Mouse (Mus musculus) embryonic stem cell, embryonic (primary cell): ENCODE measurements at regions not wholly inside any gene's neighbourhood (a gene's known extent, or its start where the extent isn't known, plus 50 kb on each side); places are given as distances from the start of the nearest gene placed in this dataset.

Source experiments
- CTCF ChIA-PET, 4 experiments: fragments of 300-600 bp in 2 of 4; fragments of 350-600 bp in 2 of 4; sonication (Branson Sonifier 250); formaldehyde crosslinking; loops; one replicate each; lab custom pipeline; 2022; ENCODE audit warnings: inconsistent platforms in 2 of 4; lab: Charles Lee
- POLR2A ChIA-PET, 4 experiments: fragments of 300-600 bp in 2 of 4; fragments of 350-600 bp in 2 of 4; sonication (Branson Sonifier 250); formaldehyde crosslinking; loops; one replicate each; lab custom pipeline; 2022; ENCODE audit warnings: antibody characterized with exemption in 4 of 4, inconsistent platforms in 1 of 4; lab: Charles Lee

DNA sequence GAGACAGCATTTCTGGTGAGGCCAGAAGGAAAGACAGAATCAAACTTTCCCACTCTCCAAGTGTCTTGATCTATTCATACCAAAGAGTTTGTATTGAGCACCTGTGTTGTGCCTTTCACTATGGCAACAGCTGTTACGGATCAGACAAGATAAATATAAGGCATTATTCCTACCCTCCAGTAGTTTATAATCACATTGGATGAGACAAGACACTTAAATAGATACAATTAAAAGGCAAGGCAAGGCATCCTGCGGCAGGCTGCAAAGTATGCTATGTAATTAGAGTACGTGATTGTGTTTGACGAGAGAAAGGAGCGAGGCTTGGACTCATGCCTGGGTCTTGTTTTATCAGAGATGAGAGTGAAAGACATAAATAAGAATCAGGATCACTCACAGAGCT, 119.2 kb upstream of the Tom1l1 start:
- CTCF ChIA-PET: no interaction called here
- POLR2A ChIA-PET: no interaction called here

DNA sequence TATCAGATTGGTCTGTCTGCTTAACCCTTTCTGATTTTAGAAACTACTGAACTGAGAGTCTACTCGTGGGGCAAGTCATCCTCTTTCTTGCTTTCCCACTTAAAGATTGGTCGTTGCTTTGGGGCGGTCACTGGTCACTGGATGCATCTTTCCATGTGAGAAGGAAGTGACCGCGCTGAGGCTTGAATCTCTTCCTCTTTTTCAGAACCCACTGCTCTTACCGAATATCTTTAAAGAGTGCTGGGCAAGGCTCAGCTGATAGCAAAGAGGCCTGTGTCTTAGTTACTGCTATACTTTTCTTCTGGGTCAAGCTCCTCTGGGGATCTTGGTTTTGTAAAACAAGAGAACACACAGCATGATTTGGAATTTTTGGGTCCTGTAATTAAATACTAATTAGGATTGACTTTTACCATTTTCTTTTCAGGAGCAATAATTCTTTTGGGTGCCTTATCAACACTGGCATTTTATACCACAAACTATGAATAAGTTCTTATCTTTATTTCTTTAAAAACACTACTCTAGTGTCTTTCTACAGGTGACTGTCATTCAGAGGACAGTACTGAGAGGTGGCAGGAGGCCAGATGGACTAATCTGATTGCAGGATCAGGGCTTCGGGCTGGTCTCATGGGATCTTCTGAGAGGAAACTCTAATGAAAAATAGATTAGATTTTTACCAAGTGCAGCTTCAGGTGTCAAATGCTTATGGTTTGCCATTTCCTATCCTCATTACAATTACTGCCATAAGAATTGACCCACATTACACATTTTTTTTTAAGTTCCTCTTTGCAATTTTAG, 114.6 kb upstream of the Tom1l1 start:
- ChIA-PET POLR2A (no interaction called here), CTCF (interaction anchor here in 1 of 4 experiments (0.5 kb wide), 1 partner anchor 83 kb away, joined by 3 read pairs; no protein-coding TSS in a partner anchor)

DNA sequence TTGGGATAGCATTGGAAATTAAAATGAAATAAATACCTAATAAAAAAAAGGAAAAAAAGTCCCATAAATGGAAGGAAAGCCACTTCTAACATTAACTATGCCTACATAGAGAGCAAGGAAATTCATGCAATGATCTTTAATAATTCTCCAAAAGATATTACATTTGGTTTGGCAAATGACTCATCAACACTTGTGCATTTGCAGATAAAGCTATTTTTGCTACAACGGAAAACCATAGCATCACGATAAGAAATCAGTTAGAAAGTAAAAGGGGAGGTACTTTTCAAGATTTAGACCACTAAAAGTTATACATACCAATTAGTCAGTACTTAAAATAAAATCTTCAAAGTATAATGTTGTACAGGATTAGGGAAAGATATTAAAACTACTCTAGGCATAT, 109.4 kb upstream of the Tom1l1 start:
- ChIA-PET CTCF (no interaction called here), POLR2A (no interaction called here)

DNA sequence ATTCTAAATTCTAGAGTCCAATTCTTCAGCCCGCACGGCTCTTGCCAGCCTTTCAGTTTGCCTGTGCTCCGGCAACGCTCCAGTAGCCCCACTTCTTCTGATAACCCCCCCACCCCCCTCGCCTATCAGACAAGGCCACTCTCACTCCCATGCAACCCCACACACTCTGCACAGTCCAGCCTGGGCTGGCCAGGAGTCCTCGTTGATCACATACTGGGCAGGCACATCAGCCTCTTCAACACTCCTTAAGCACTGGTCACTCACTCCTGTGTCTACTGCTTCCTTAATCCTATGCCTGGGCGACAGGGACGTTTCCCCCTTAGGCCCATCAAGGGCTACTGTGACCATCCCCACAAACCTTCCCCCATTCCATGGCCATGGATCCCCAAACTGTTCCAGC, 95.4 kb upstream of the Tom1l1 start:
- POLR2A ChIA-PET: no interaction called here
- CTCF ChIA-PET: interaction anchor here in 3 of 4 experiments (0.5 to 1.7 kb wide), 3 partner anchors 57 to 86 kb away, joined by 3 to 4 read pairs (median 3); no protein-coding TSS in a partner anchor

DNA sequence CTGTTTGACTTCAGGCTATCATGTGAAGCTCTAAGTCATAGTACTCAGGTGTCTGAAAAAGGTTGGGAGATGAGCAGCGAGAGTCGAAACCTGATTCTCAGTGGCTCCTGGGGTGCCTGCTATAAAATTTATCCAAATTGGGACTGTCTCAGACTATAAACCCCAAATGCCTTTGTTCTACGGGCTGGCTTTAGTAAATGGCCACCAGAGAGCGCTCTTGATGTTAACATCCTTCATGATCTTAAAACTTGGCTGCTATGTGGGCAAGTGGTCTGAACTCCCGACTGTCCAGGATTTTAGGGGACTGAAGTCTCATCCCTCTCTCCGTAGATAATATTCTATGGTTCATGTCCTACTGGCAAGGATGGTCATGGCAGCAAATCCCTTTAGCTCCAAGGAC, 94.8 kb upstream of the Tom1l1 start:
- CTCF ChIA-PET: interaction anchor here in 1 of 4 experiments (0.6 to 1.3 kb wide), 3 partner anchors 29 to 86 kb away, joined by 3 to 4 read pairs (median 3); no protein-coding TSS in a partner anchor
- POLR2A ChIA-PET: no interaction called here

DNA sequence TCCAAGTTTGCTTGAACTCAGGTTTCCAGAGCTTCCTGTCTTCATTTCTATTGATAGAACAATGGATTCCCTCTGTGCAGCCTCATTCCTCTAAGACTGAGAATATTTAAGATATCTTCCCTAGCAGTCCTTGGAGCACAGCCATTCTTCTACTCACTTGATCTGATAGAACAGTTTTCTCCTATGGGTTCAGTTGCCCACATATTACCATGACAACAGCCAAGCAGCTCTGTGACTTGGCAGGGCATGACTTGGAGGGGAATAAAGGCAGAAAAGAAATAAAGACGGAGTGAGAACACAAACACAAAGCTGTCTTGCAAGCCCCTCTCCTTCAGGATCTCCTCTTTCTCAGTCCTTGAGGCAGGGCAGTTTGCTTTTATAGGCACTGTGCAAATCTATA, 87.6 kb upstream of the Tom1l1 start:
- ChIA-PET CTCF (no interaction called here), POLR2A (no interaction called here)

DNA sequence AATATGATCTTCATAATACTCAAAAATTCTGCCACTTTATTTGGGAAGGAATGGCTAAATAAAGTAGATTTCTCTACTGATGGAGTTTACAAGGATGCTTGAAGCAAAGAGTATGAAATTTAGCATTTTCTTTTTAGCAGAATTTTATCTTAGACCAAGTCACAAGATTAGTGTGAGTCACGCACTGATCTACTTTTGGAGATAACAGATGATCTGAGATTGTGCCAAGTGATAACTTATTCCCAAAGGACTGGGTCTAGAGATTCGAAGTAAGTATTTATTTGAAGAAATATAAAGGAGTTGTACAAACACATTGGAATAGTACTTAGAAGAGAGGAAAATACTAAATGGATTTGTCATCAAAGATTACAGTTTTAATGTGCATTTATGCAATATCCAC, 67.8 kb upstream of the Tom1l1 start:
- CTCF ChIA-PET: no interaction called here
- POLR2A ChIA-PET: no interaction called here

DNA sequence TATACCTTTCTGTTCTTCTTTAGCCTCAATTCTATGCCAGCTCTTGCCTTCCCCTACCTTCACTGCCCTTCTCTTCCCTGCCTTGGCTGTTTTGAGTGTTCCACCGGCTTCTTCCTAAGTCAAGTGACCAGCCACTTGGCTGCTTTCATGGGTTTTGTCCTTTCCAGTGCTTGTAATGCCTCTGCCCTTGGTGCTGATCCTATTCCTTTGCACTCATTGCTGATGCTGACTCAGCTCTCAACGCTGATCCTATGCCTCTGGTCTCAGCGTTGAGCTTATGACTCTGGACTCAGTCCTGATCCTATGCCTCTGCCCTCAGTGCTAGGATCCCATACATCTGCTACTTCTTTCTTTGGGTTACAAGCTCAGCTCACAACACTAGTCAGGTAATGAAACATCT, 60.3 kb upstream of the Tom1l1 start:
- POLR2A ChIA-PET: no interaction called here
- CTCF ChIA-PET: no interaction called here

DNA sequence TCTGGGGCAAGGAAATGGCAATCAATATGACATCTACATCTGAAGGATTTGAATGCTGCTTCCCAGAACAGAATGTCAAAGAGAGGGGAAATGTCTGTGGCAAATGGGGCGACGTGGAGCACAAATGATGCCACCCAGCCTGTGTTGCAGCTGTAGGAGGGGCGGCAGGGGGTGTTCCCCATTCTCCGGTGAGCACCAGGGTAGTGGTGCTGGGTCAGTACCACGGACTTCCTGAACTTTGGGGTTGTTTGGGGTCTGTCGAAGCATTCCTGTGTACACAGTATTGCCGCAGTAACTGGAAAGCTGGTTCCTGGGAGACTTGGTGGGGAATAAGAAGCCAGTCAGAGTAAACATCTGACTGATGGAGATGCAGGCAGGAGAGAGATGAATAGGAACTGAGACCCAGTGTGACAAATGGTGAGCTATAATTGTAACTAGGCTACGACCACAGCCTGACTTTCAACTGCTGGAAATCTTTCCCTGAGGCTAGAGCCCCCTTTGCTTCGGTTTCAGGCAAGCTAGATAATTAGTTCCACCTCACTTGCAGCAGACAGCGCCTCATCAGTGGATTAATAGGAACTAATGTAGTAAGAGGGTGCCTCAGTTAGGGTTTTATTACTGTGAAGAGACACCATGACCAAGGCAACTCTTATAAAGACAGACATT, 53.9 kb upstream of the Tom1l1 start:
- CTCF ChIA-PET: interaction anchor here in 1 of 4 experiments (1.4 kb wide), 1 partner anchor 45 kb away, joined by 4 read pairs; no protein-coding TSS in a partner anchor
- POLR2A ChIA-PET: interaction anchor here in 1 of 4 experiments (0.6 kb wide), 1 partner anchor 11 kb away, joined by 3 read pairs; no protein-coding TSS in a partner anchor

DNA sequence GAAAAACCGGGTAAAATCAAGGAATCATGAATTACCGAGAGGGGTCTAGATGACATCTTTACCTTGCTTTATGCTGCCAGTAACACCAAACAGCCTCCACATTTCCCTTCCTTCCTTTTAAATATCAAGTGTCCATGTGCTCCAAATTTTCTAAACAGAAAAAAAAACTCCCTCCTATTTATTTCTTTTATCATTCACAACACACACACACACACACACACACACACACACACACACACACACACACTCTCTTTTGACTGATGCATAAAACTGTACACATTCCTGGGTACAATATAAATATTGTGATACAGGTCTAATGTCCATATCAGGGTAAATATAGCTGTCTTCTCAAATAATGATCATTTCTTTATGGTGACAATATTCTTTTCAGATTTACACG, 51.3 kb upstream of the Tom1l1 start:
- CTCF ChIA-PET: no interaction called here
- POLR2A ChIA-PET: no interaction called here

DNA sequence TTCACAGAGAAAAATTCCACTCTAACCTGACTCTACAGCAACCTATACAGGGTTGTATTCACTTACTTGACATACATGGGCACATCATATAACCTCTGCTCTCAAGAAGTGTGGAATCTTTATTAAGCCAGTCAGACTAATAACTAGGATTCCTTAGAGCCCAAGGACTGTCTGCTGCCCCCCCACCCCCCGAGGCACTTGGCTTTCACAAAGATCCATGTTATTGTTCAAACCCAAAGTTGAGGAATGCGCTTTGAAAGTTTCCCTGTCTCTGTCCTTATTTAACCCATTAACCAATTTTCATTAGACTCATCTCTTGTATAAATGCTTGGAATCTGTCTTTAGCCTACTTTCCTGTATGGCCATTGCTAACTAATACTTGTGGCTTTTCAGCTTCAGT, 50.6 kb upstream of the Tom1l1 start:
- ChIA-PET CTCF (interaction anchor here in 1 of 4 experiments (0.7 kb wide), 1 partner anchor 1655 kb away, joined by 3 read pairs; no protein-coding TSS in a partner anchor), POLR2A (no interaction called here)
